33 mouse cellular contexts compared by ENCODE assay signal in the genomic region with DNA sequence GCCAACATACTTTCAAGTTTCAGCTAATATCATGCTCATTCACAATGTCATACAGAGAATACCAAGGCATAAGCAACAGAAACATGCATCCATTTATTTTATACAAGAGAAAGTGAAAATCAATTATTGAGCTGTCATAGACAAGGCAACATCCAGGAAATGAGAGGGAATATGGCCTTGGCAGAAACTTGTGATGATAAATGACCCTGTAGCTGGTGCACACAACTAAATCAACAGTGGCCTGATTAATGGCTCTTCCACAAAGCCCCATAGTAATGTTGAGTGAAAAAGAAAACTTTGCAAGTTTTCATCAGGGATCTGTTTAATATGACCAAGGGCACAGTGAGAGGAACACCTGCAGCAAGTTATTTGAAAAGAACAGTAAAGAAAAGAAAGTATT.
A peak's percentile ranks its signal among the peaks of the same experiment; 100 is the strongest.
DNase-seq lines count a peak whose midpoint lies in the region; ATAC-seq and TF ChIP-seq lines count a peak whose summit lies in the region.
"Had no signal": no experiment of that assay in that cellular context is flagged by ENCODE, and none has a peak within 500 bp of the region (broad histone marks: within the 10 kb centered on the region; RNA-seq: fewer than 3 reads in every experiment).

No protein-coding gene starts in this region.

- no peaks in the 10 kb centered on the region for H3K9me3 ChIP-seq in intestine, embryonic 15.5 days
- no peaks in the 10 kb centered on the region for H3K9me3 ChIP-seq in intestine, postnatal 0 days (ENCODE audit: control insufficient read depth)
- H3K9me3 ChIP-seq: embryonic facial prominence, embryonic 10.5 days; embryonic facial prominence, embryonic 15.5 days; forebrain, embryonic 12.5 days; heart, embryonic 13.5 days; liver, embryonic 12.5 days; midbrain, embryonic 13.5 days; neural tube, embryonic 15.5 days; stomach, embryonic 15.5 days had no signal

- no peaks in the 10 kb centered on the region for H3K4me1 ChIP-seq in intestine, embryonic 15.5 days (replicated peaks)
- H3K4me1 ChIP-seq in intestine, postnatal 0 days (replicated peaks; ENCODE audit: control insufficient read depth, insufficient read depth, low read length), result no peaks in the 10 kb centered on the region
- H3K4me1 ChIP-seq: embryonic facial prominence, embryonic 15.5 days; forebrain, embryonic 12.5 days; heart, embryonic 13.5 days; liver, embryonic 12.5 days; megakaryocyte, embryonic 14.5 days; midbrain, embryonic 13.5 days; neural tube, embryonic 15.5 days; stomach, embryonic 15.5 days had no signal

- H3K4me2 ChIP-seq in intestine, embryonic 15.5 days (replicated peaks), result no peak overlapping the region
- H3K4me2 ChIP-seq in intestine, postnatal 0 days (replicated peaks; ENCODE audit: low read depth), result no peak overlapping the region
- H3K4me2 ChIP-seq: embryonic facial prominence, embryonic 15.5 days; forebrain, embryonic 12.5 days; heart, embryonic 13.5 days; liver, embryonic 12.5 days; midbrain, embryonic 13.5 days; neural tube, embryonic 15.5 days; stomach, embryonic 15.5 days had no signal

- no peak overlapping the region for H3K9ac ChIP-seq in intestine, embryonic 15.5 days
- no peak overlapping the region for H3K9ac ChIP-seq in intestine, postnatal 0 days (ENCODE audit: low read depth, low read length)
- H3K9ac ChIP-seq: embryonic facial prominence, embryonic 15.5 days; forebrain, embryonic 12.5 days; forebrain, postnatal 0 days; heart, embryonic 13.5 days; liver, embryonic 12.5 days; liver, postnatal 0 days; midbrain, embryonic 13.5 days; neural tube, embryonic 15.5 days; stomach, embryonic 15.5 days had no signal

- TF ChIP-seq CTCF in intestine, postnatal 0 days (IDR thresholded peaks at IDR 0.05; ENCODE audit: low read depth), result no peak

- H3K36me3 ChIP-seq in intestine, embryonic 15.5 days, result no peaks in the 10 kb centered on the region
- no peaks in the 10 kb centered on the region for H3K36me3 ChIP-seq in intestine, postnatal 0 days (ENCODE audit: control insufficient read depth, insufficient read depth)
- H3K36me3 ChIP-seq: embryonic facial prominence, embryonic 10.5 days; embryonic facial prominence, embryonic 15.5 days; forebrain, embryonic 12.5 days; heart, embryonic 13.5 days; liver, embryonic 12.5 days; midbrain, embryonic 13.5 days; neural tube, embryonic 15.5 days; stomach, embryonic 15.5 days had no signal

- H3K27ac ChIP-seq in intestine, embryonic 15.5 days, result no peak overlapping the region
- H3K27ac ChIP-seq in intestine, postnatal 0 days (ENCODE audit: low read depth, low read length), result no peak overlapping the region
- H3K27ac ChIP-seq: embryonic facial prominence, embryonic 10.5 days; embryonic facial prominence, embryonic 15.5 days; forebrain, embryonic 12.5 days; heart, embryonic 13.5 days; layer of hippocampus, adult 2 months; left cerebral cortex, adult 2 months; liver, embryonic 12.5 days; midbrain, embryonic 13.5 days; neural tube, embryonic 15.5 days; stomach, embryonic 15.5 days had no signal

- peak; percentile 28; the same call in 1 of the 2 replicates for ATAC-seq in intestine, embryonic 15.5 days
- no peak for ATAC-seq in intestine, postnatal 0 days
- ATAC-seq: activated CD4-positive, CD25-positive, alpha-beta regulatory T cell, adult 4 months; forebrain, postnatal 0 days; intestine, embryonic 16.5 days; liver, embryonic 12.5 days; liver, postnatal 0 days; midbrain, embryonic 13.5 days had no signal

- H3K4me3 ChIP-seq in intestine, embryonic 15.5 days (replicated peaks), result no peak overlapping the region
- no peak overlapping the region for H3K4me3 ChIP-seq in intestine, postnatal 0 days (ENCODE audit: low read depth, low read length)
- H3K4me3 ChIP-seq: embryonic facial prominence, embryonic 10.5 days; embryonic facial prominence, embryonic 15.5 days; forebrain, embryonic 12.5 days; heart, embryonic 13.5 days; layer of hippocampus, adult 2 months; left cerebral cortex, adult 2 months; liver, embryonic 12.5 days; megakaryocyte, embryonic 14.5 days; midbrain, embryonic 13.5 days; neural tube, embryonic 15.5 days; stomach, embryonic 15.5 days had no signal

- no peaks in the 10 kb centered on the region for H3K27me3 ChIP-seq in intestine, embryonic 15.5 days (replicated peaks)
- H3K27me3 ChIP-seq in intestine, postnatal 0 days (replicated peaks; ENCODE audit: control insufficient read depth, insufficient read depth, low read length), result no peaks in the 10 kb centered on the region
- H3K27me3 ChIP-seq: CH12.LX; embryonic facial prominence, embryonic 15.5 days; forebrain, embryonic 12.5 days; heart, embryonic 13.5 days; liver, embryonic 12.5 days; megakaryocyte, embryonic 14.5 days; midbrain, embryonic 13.5 days; neural tube, embryonic 15.5 days; stomach, embryonic 15.5 days had no signal

- peak; percentile 36 for DNase-seq in adrenal gland, adult 2 months
- DNase-seq in adrenal gland, postnatal 4 days (ENCODE audit: low spot score in 2 of 2), result no peak
- DNase-seq in embryo, embryonic 11 days, result peak; percentile 15
- no peak for DNase-seq in embryo, embryonic 10 days (ENCODE audit: low spot score)
- peak; percentile 45 for DNase-seq in forelimb bud, embryonic 11.5 days (ENCODE audit: low read depth, low spot score)
- DNase-seq: cerebellum, adult 11 months; cerebellum, adult 9-10 months; cerebellum, postnatal 36 days; forebrain, postnatal 0 days; gastrocnemius, postnatal 10 days; kidney, adult 9 months; kidney, postnatal 14 days; liver, postnatal 0 days; lung, postnatal 36 days; retina, postnatal 1 day; right cerebral cortex, postnatal 14 days; thymus, postnatal 14 days had no signal

Comparison
In these comparisons a context has a peak if more than half of its experiments do, and no peak if none do; other contexts are left out.
1. DNase-seq: peak in adrenal gland, adult 2 months (single experiment), embryo, embryonic 11 days (single experiment) and forelimb bud, embryonic 11.5 days (single experiment); none in adrenal gland, postnatal 4 days (0 of 2) and embryo, embryonic 10 days (single experiment).